Mouse (Mus musculus): ENCODE measurements around the gene Hif1an.

The Hif1an gene

GRCm38 (mm10) chr19:44562652-44563206 is at the start of gene Hif1an:
TSS of gene Hif1an (plus strand) at chr19:44562850.
- DNase-seq: peak; percentile 96 to 97

- no peak for DNase-seq
Observed at GRCm38 (mm10) chr19:44513054-44513833, 49.4 kb upstream of the Hif1an start.

- DNase-seq: no peak
Observed at GRCm38 (mm10) chr19:44513921-44514482, 48.6 kb upstream of the Hif1an start.

- DNase-seq: no peak
Observed at GRCm38 (mm10) chr19:44514521-44515451, 47.9 kb upstream of the Hif1an start.

- DNase-seq: no peak
Observed at GRCm38 (mm10) chr19:44515769-44516168, 46.9 kb upstream of the Hif1an start.

GRCm38 (mm10) chr19:44517996-44518768 is 44.5 kb upstream of the Hif1an start:
- no peak for DNase-seq

GRCm38 (mm10) chr19:44519152-44519551 is 43.5 kb upstream of the Hif1an start:
- peak in 1 of 2 experiments; percentile 11 for DNase-seq

- no peak for DNase-seq
Observed at GRCm38 (mm10) chr19:44525551-44526205, 37.0 kb upstream of the Hif1an start.

- DNase-seq: no peak
Observed at GRCm38 (mm10) chr19:44530018-44530417, 32.6 kb upstream of the Hif1an start.

- peak in 1 of 2 experiments; percentile 37 for DNase-seq
Observed at GRCm38 (mm10) chr19:44535376-44535775, 27.3 kb upstream of the Hif1an start.

GRCm38 (mm10) chr19:44537416-44537815 is 25.2 kb upstream of the Hif1an start:
- no peak for DNase-seq

GRCm38 (mm10) chr19:44542694-44543178 is 19.9 kb upstream of the Hif1an start:
- no peak for DNase-seq

GRCm38 (mm10) chr19:44544372-44544771 is 18.3 kb upstream of the Hif1an start:
- DNase-seq: no peak

- peak; percentile 73 to 85 for DNase-seq
Observed at GRCm38 (mm10) chr19:44544775-44545174, 17.9 kb upstream of the Hif1an start.

- peak; percentile 42 to 58 for DNase-seq
Observed at GRCm38 (mm10) chr19:44545321-44546041, 17.2 kb upstream of the Hif1an start, which contains the start of gene Sec31b. TSS of gene Sec31b (minus strand) at chr19:44545864.

GRCm38 (mm10) chr19:44552731-44553130 is 9.9 kb upstream of the Hif1an start, which contains the start of gene Gm20538:
TSS of gene Gm20538 (minus strand) at chr19:44552831.
- DNase-seq: no peak

- no peak for DNase-seq
Observed at GRCm38 (mm10) chr19:44553286-44553685, 9.4 kb upstream of the Hif1an start.

GRCm38 (mm10) chr19:44554490-44554860 is 8.2 kb upstream of the Hif1an start:
- DNase-seq: no peak

GRCm38 (mm10) chr19:44554861-44555590 is 7.6 kb upstream of the Hif1an start, which contains the start of gene Ndufb8:
TSS of gene Ndufb8 (minus strand) at chr19:44555440.
- peak; percentile 99 for DNase-seq

GRCm38 (mm10) chr19:44564006-44564405 is 1.4 kb downstream of the Hif1an start:
- no peak for DNase-seq
